Mouse (Mus musculus) kidney, postnatal 0 days (tissue): Measurements from ENCODE around the gene Hsd11b2. TPM values are rescaled to one million over a fixed set of nuclear protein-coding genes. Genes with fewer than 3 reads are reported as not detected.

Experiments used
- ATAC-seq: fragments of 200-750 bp; cut with Nextera tagmentation; replicated peaks from 2 replicates; pipeline ENCODE4 v1.8.0; 2017; ENCODE audit warnings: low read depth, moderate number of reproducible peaks, moderate TSS enrichment, moderate library complexity; ENCODE audit not compliant: low FRiP score
- DNase-seq: peaks from one replicate; pipeline ENCODE4 v3.0.0-alpha.2; 2016; ENCODE audit warnings: low spot score
- H3K27ac ChIP-seq: fragments of 300-500 bp; sonication (generic); 2 replicates; pipeline ENCODE4 v1.5.1; 2014; ENCODE audit warnings: mild to moderate bottlenecking
- H3K27me3 ChIP-seq: fragments of 300-500 bp; sonication (generic); 2 replicates; pipeline ENCODE4 v1.6.1; 2014; ENCODE audit warnings: low read length, mixed read lengths; ENCODE audit not compliant: insufficient read depth
- H3K36me3 ChIP-seq: fragments of 300-500 bp; sonication (generic); 2 replicates; pipeline ENCODE4 v1.6.1; 2014; ENCODE audit warnings: low read length, mixed read lengths; ENCODE audit not compliant: insufficient read depth
- H3K4me1 ChIP-seq: fragments of 300-500 bp; sonication (generic); replicated peaks from 2 replicates; pipeline ENCODE4 v1.6.1; 2014; ENCODE audit warnings: antibody characterized with exemption, low read length, mixed read lengths; ENCODE audit not compliant: insufficient read depth
- H3K4me2 ChIP-seq: fragments of 300-500 bp; sonication (generic); 2 replicates; pipeline ENCODE4 v1.6.1; 2014; ENCODE audit warnings: mild to moderate bottlenecking, low read length, moderate library complexity, mixed read lengths
- H3K4me3 ChIP-seq: fragments of 300-500 bp; sonication (generic); replicated peaks from 2 replicates; pipeline ENCODE4 v1.5.1; 2014; ENCODE audit warnings: low read depth, low read length
- H3K9ac ChIP-seq: fragments of 300-500 bp; sonication (generic); 2 replicates; pipeline ENCODE4 v1.6.1; 2014; ENCODE audit warnings: low read depth, low read length
- H3K9me3 ChIP-seq: fragments of 300-500 bp; sonication (generic); replicated peaks from 2 replicates; pipeline ENCODE4 v1.6.1; 2016; ENCODE audit warnings: low read length, inconsistent platforms, mixed read lengths
- CTCF ChIP-seq: IDR thresholded peaks from 2 replicates; pipeline ENCODE4 v1.5.1; 2016; ENCODE audit warnings: antibody characterized with exemption, low read depth, mild to moderate bottlenecking, moderate library complexity
- WGBS: fragments of 180-500 bp; shearing (Covaris S2); extraction: QIAGEN DNeasy Blood & Tissue Kit; methylation state at CpG from one replicate; pipeline ENCODE4 v1.1.7; 2014; 5-methylcytosine and 5-hydroxymethylcytosine counted together
- polyA plus RNA-seq: library from polyadenylated mRNA; unstranded; fragments of >200 nt; fragmentation: Nextera tagmentation; extraction: Ambion mirVana; gene quantifications from 2 replicates; pipeline ENCODE4 v1.2.1, GENCODE M21; 2015

Hsd11b2 gene
- polyA plus RNA-seq, 1 experiment from 2014 or later: 42.4 TPM

DNA sequence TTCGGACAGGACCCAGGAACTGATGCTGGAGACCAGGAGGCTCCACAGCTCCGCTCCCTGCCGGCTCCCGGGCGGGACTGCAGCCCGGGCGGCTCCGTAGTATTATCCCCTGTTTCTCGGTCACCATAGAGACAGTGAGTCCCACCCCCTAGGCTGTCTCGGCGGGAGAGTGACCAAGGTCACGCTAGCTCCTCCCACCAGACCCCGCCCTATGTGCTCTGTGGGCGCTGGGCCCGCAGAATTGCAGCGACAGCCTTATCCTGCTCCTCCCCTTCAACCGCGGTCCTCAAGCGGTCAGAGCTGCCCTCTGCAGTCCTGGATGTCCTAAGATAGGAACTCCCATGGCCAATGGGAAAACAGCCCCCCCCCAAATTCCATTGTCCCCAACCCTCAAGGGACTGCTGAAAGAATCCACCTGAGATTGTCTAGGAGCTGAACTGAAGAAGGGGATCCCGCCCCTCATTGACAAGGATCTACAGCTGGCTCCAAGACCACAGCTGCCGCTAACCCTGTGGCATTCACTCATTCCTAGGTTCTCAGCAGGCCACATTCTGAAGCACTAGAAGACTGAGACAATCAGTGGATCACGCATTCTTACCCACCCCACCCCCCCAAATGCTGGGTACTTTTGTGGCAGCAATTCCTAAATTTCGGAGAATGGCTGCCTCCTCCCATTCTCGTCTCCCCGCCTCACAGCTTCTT, 47.1 kb upstream of the Hsd11b2 start, which contains the start of gene Tppp3:
Gene Tppp3, minus strand, starts transcription at position 213 of the 702 bp plus-strand sequence.
- no peaks in the 10 kb centered on the region for H3K27me3 ChIP-seq
- ATAC-seq: peak; percentile 97
- H3K9me3 ChIP-seq: no peaks in the 10 kb centered on the region
- WGBS: 8% methylated on average over 25 of the region's 25 CpGs
- peak within 1 kb of the TSS; percentile 21 for H3K4me3 ChIP-seq
- peak within 1 kb of the TSS; percentile 22; the same call in 1 of the 2 replicates for H3K27ac ChIP-seq
- peaks cover 25% of the 10 kb centered on the region for H3K4me1 ChIP-seq
- H3K36me3 ChIP-seq: peaks cover 10% of the 10 kb centered on the region; the same call in 1 of the 2 replicates
- peak within 1 kb of the TSS; percentile 58 for H3K4me2 ChIP-seq
- TF ChIP-seq CTCF: peak; percentile 75
- 0 out of 2 replicates have a peak within 1 kb of the TSS, but pooled peaks have one; percentile 14 for H3K9ac ChIP-seq
- DNase-seq: peak; percentile 98

DNA sequence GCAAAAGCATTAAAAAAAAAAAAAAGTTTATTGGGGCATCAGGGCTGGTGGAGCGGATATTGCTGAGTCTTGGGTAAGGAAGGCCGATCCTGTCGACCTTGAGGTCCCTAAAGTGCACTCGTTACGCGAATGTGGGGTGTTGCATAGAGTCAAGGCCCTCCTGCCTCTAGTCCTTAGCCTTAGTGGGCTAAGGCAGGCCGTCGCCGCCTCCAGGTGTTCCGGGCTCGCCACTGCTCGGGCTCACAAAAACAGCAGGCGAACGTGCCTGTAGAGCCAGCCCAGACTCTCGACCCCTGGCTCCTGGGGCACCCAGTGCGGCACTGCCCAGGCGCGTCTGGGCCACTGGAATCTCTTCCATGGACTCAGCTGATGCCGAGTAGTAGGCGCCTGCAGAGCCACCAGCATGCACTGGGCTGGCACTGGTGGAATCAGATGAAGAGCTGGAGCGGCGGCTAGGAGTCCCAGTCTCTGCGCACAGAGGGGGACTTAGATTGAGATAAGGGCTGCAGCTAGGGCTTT, 46.1 kb upstream of the Hsd11b2 start:
- no peaks in the 10 kb centered on the region for H3K27me3 ChIP-seq
- H3K4me1 ChIP-seq: peaks cover 29% of the 10 kb centered on the region
- no peak for TF ChIP-seq CTCF
- no peak overlapping the region for H3K4me3 ChIP-seq
- ATAC-seq (no peak), DNase-seq (no peak)
- no peak overlapping the region for H3K4me2 ChIP-seq
- no peak overlapping the region for H3K9ac ChIP-seq
- no peaks in the 10 kb centered on the region for H3K9me3 ChIP-seq
- H3K36me3 ChIP-seq: peaks cover 10% of the 10 kb centered on the region; the same call in 1 of the 2 replicates
- WGBS: 62% methylated on average over 23 of the region's 23 CpGs
- H3K27ac ChIP-seq: no peak overlapping the region

DNA sequence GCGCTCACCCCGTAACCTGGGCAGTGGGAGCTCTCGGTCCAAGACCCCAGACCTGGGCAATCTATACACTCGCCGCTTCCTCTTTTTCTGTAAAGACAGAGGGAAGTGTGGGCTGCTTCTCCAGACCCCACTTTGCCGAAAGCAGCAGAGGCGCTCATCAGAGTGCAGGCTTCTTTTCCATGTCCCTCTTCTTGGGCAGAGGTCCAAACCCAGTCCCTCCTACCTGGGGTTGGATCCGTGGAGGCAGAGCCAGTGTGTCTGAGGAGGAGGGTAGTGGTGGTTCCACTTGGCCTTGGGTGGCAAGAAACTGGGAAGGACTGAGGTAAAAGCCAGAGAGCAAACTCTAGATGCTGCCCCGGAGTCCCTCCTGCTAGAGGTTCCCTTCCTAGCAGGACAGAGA, 45.6 kb upstream of the Hsd11b2 start:
- DNase-seq: no peak
- Histone ChIP-seq H3K4me2 (no peak overlapping the region), H3K9me3 (no peaks in the 10 kb centered on the region), H3K9ac (no peak overlapping the region), H3K4me1 (peaks cover 29% of the 10 kb centered on the region), H3K27me3 (no peaks in the 10 kb centered on the region), H3K27ac (no peak overlapping the region), H3K4me3 (no peak overlapping the region), H3K36me3 (peaks cover 10% of the 10 kb centered on the region; the same call in 1 of the 2 replicates)
- no peak for TF ChIP-seq CTCF
- WGBS: 79% methylated on average over 9 of the region's 9 CpGs
- ATAC-seq: no peak

DNA sequence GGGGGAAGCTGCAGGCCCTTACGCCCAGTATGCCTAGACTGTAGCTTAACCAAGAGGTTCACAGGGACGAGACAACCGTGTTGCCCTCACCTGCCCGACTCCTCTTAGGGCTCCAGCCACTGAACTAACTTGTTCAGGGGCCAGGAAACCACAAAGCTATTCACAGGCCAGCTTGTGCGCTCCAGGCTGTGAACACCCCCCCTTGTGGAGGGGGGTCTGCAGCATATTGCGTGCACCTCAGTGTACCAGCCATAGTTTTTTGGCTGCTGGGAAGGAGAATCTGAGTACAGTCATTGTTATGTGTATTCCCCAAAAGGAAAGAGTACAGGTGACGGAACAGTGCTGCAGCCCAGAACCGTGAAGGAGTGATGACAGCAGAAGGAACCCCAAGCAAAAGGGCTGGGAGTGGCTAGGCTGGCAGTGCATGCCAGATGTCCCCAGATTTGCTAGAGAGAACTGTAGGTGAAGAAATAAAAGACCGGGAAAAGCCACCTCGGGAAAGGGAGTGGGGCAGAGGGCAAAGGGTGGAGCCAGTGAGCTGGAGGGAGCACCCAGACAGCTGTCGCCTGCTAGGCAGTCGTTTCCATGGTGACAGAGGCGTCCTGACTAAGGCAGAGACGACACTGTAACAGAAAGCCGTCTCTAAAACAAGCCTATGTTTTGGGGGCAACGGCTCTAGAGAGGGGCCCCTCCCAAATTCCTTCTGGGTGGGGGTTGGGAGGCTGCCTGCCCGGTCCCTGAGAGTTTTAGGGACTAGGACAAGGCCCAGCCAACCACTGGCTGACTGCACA, 44.5 kb upstream of the Hsd11b2 start:
- peak overlapping the region; percentile 3; the same call in 1 of the 2 replicates for H3K4me2 ChIP-seq
- H3K9me3 ChIP-seq: no peaks in the 10 kb centered on the region
- no peak for TF ChIP-seq CTCF
- no peak overlapping the region for H3K9ac ChIP-seq
- H3K4me3 ChIP-seq: no peak overlapping the region
- DNase-seq: peak; percentile 83
- peak overlapping the region; percentile 31; the same call in 1 of the 2 replicates for H3K27ac ChIP-seq
- no peaks in the 10 kb centered on the region for H3K27me3 ChIP-seq
- WGBS: 37% methylated on average over 17 of the region's 17 CpGs
- ATAC-seq: no peak
- H3K36me3 ChIP-seq: peaks cover 16% of the 10 kb centered on the region
- peaks cover 29% of the 10 kb centered on the region for H3K4me1 ChIP-seq

DNA sequence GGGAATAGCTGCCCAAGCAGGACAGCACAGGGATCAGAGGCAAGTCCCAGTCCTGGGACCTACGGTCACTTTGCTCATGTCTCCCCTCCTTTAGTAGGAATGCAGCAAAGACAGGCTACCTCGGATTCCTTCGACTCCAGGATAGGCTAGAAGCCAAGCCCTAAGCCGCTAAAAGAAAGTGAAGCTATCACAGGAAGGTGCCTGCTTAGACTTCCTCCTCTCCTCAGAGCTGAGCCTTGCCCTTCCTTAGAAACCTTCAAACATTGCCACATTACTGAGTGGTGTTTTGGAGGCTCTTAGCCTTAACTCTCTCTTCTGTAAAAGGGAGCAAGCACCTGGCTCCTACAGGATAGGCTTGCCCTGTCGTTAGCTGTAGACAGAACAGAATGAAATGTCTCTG, 43.9 kb upstream of the Hsd11b2 start:
- no peak overlapping the region for H3K4me3 ChIP-seq
- H3K4me2 ChIP-seq: no peak overlapping the region
- H3K27ac ChIP-seq: peak overlapping the region; percentile 31
- peaks cover 16% of the 10 kb centered on the region for H3K36me3 ChIP-seq
- peaks cover 29% of the 10 kb centered on the region for H3K4me1 ChIP-seq
- WGBS: 46% methylated on average over 5 of the region's 5 CpGs
- ATAC-seq (no peak), DNase-seq (no peak)
- H3K9ac ChIP-seq: no peak overlapping the region
- no peaks in the 10 kb centered on the region for H3K27me3 ChIP-seq
- TF ChIP-seq CTCF: no peak
- H3K9me3 ChIP-seq: no peaks in the 10 kb centered on the region

DNA sequence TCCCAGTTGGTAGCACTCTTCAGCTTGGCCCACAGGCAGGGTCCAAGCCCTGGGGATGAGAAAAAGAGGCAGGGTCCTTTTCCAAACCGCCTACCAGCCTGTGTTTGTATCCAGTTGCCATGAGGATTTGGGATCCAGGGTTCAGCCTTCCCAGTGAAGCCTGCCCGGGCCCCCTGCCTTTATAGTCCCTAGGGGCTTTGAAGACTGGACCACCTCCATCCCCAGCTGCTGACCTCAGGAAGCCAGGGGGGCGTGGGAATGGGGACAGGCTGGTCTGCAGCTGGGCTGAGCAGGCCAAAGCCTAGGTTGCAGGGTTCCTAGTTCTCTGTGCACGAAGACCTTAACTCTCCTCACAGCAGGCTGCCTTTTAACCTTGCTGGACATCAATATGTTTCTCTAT, 43.3 kb upstream of the Hsd11b2 start:
- Histone ChIP-seq H3K4me2 (no peak overlapping the region), H3K4me1 (peaks cover 29% of the 10 kb centered on the region), H3K27me3 (no peaks in the 10 kb centered on the region), H3K27ac (peak overlapping the region; percentile 31), H3K36me3 (peaks cover 16% of the 10 kb centered on the region), H3K4me3 (no peak overlapping the region), H3K9ac (no peak overlapping the region), H3K9me3 (no peaks in the 10 kb centered on the region)
- no peak for ATAC-seq
- no peak for TF ChIP-seq CTCF
- no peak for DNase-seq
- 44% methylated on average over 4 of the region's 4 CpGs for WGBS
